Mouse (Mus musculus) layer of hippocampus, postnatal 10 days (tissue): ENCODE measurements at regions not wholly inside any gene's neighbourhood (a gene's known extent, or its start where the extent isn't known, plus 50 kb on each side); places are given as distances from the start of the nearest gene placed in this dataset.

Experiments
- DNase-seq, 2 experiments: peaks; one replicate each; pipeline ENCODE4 v3.0.0; 2021; ENCODE audit warnings: low spot score in 2 of 2

- DNase-seq: no peak
Observed at GRCm38 (mm10) chr1:73362122-73362521, 346.4 kb upstream of the Tnp1 start.

GRCm38 (mm10) chr1:73361300-73361699 is 345.6 kb upstream of the Tnp1 start:
- no peak for DNase-seq

GRCm38 (mm10) chr1:73354447-73354846 is 338.7 kb upstream of the Tnp1 start:
- DNase-seq: no peak

- no peak for DNase-seq
Observed at GRCm38 (mm10) chr1:73348476-73348875, 332.8 kb upstream of the Tnp1 start.

GRCm38 (mm10) chr1:73344587-73344986 is 328.9 kb upstream of the Tnp1 start:
- no peak for DNase-seq

GRCm38 (mm10) chr1:73341911-73342310 is 326.2 kb upstream of the Tnp1 start:
- DNase-seq: no peak

- no peak for DNase-seq
Observed at GRCm38 (mm10) chr1:73337401-73337800, 321.7 kb upstream of the Tnp1 start.

GRCm38 (mm10) chr1:73309556-73309955 is 293.8 kb upstream of the Tnp1 start:
- no peak for DNase-seq

GRCm38 (mm10) chr1:73308420-73308819 is 292.7 kb upstream of the Tnp1 start:
- DNase-seq: no peak

- DNase-seq: no peak
Observed at GRCm38 (mm10) chr1:73307194-73307593, 291.5 kb upstream of the Tnp1 start.

GRCm38 (mm10) chr1:73299978-73300688 is 284.4 kb upstream of the Tnp1 start:
- DNase-seq: no peak

GRCm38 (mm10) chr1:73285342-73285741 is 269.6 kb upstream of the Tnp1 start:
- no peak for DNase-seq

GRCm38 (mm10) chr1:73274480-73274879 is 258.8 kb upstream of the Tnp1 start:
- peak; percentile 16 to 36 for DNase-seq

GRCm38 (mm10) chr1:73270787-73271391 is 255.2 kb upstream of the Tnp1 start:
- no peak for DNase-seq

- no peak for DNase-seq
Observed at GRCm38 (mm10) chr1:73269051-73269755, 253.5 kb upstream of the Tnp1 start.

GRCm38 (mm10) chr1:73265009-73265408 is 249.3 kb upstream of the Tnp1 start:
- DNase-seq: peak; percentile 20 to 36

GRCm38 (mm10) chr1:73264245-73264644 is 248.5 kb upstream of the Tnp1 start:
- DNase-seq: no peak

GRCm38 (mm10) chr1:73259525-73260098 is 243.9 kb upstream of the Tnp1 start:
- no peak for DNase-seq

GRCm38 (mm10) chr1:73257263-73257662 is 241.6 kb upstream of the Tnp1 start:
- DNase-seq: no peak

GRCm38 (mm10) chr1:73251911-73252356 is 236.2 kb upstream of the Tnp1 start:
- no peak for DNase-seq

- no peak for DNase-seq
Observed at GRCm38 (mm10) chr1:73244016-73244415, 228.3 kb upstream of the Tnp1 start.

- DNase-seq: peak in 1 of 2 experiments; percentile 15
Observed at GRCm38 (mm10) chr1:73242290-73242689, 226.6 kb upstream of the Tnp1 start.
